Mouse (Mus musculus) liver, postnatal 0 days (tissue): ENCODE measurements around the gene Pvr.

Experiments used
- CTCF ChIP-seq: sonication (generic); IDR thresholded peaks from 2 replicates; pipeline ENCODE4 v1.5.1; 2016; ENCODE audit warnings: antibody characterized with exemption, low read depth
- EP300 ChIP-seq: IDR thresholded peaks from 2 replicates; pipeline ENCODE4 v1.6.1; 2016; ENCODE audit warnings: antibody characterized with exemption, low read depth, mild to moderate bottlenecking

GRCm38 (mm10) chr7:19911695-19912524 is 9.1 kb downstream of the Pvr start:
- no peak for TF ChIP-seq CTCF
- no peak for TF ChIP-seq EP300
